Mouse (Mus musculus) thymus, adult 2 months (tissue): Measurements from ENCODE around the gene Unc5c. TPM values are rescaled to one million over a fixed set of nuclear protein-coding genes. Genes with fewer than 3 reads are reported as not detected.

ENCODE experiments used
- DNase-seq: peaks from one replicate; pipeline ENCODE4 v3.0.0; 2021
- H3K27ac ChIP-seq: fragments of 200-500 bp; 2 replicates; pipeline ENCODE4 v1.5.1; 2012; ENCODE audit warnings: low read length, control low read depth; ENCODE audit not compliant: control insufficient read depth, insufficient read depth
- H3K27me3 ChIP-seq: fragments of 200-500 bp; 2 replicates; pipeline ENCODE4 v1.6.1; 2012; ENCODE audit warnings: mild to moderate bottlenecking, low read length, moderate library complexity, mixed read lengths; ENCODE audit not compliant: control insufficient read depth, insufficient read depth
- H3K36me3 ChIP-seq: fragments of 200-500 bp; 2 replicates; pipeline ENCODE4 v1.6.1; 2012; ENCODE audit warnings: mild to moderate bottlenecking, low read length, moderate library complexity; ENCODE audit not compliant: control insufficient read depth, insufficient read depth
- H3K4me1 ChIP-seq: fragments of 200-500 bp; replicated peaks from 2 replicates; pipeline ENCODE4 v1.6.1; 2012; ENCODE audit warnings: low read length; ENCODE audit not compliant: control insufficient read depth, insufficient read depth
- H3K4me3 ChIP-seq: fragments of 200-500 bp; 2 replicates; pipeline ENCODE4 v1.5.1; 2012; ENCODE audit warnings: mild to moderate bottlenecking, low read length, control low read depth, moderate library complexity; ENCODE audit not compliant: control insufficient read depth, insufficient read depth
- CTCF ChIP-seq: fragments of 200-500 bp; IDR thresholded peaks from 2 replicates; pipeline ENCODE4 v1.5.1; 2012; ENCODE audit warnings: mild to moderate bottlenecking, control low read depth, low read length, moderate library complexity, borderline replicate concordance; ENCODE audit not compliant: control insufficient read depth, poor library complexity, insufficient read depth; ENCODE audit errors: extremely low read depth
- POLR2A ChIP-seq: fragments of 200-500 bp; IDR thresholded peaks from 2 replicates; pipeline ENCODE4 v1.6.1; 2012; ENCODE audit warnings: mild to moderate bottlenecking, low read length, control low read depth, moderate library complexity; ENCODE audit not compliant: control insufficient read depth, poor library complexity, insufficient read depth; ENCODE audit errors: extremely low read depth
- WGBS: fragments of 180-500 bp; shearing (Covaris S2); methylation state at CpG from one replicate; pipeline ENCODE4 v1.1.7; 2018; 5-methylcytosine and 5-hydroxymethylcytosine counted together
- polyA plus RNA-seq: library from polyadenylated mRNA; depleted of rRNA; stranded (reverse); fragments of >200 nt; gene quantifications from 2 replicates; pipeline ENCODE4 v1.2.3, GENCODE M21; 2012

Gene Unc5c
- polyA plus RNA-seq, 1 experiment: 0.57 TPM

DNA sequence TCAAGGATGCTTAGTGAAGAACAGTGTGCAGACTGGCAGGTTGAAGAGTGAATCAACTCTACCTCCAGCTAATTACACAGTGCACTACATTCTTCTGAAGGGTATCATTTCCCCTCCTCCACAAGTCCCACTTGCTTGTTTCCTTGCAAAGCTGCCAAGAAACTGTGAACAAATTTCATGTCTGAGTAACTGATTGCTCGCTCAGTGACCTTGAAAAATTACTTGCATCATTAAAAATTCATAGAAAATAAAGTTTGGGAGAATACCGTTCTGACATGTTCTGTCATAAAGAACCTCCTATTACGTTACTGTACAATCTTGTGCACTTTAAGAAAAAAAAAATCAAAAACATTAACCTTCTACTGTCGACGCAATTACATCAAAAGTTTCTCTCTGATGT, 92.1 kb downstream of the Unc5c start:
- H3K27me3 ChIP-seq: no peaks in the 10 kb centered on the region
- H3K4me3 ChIP-seq: no peak overlapping the region
- no peaks in the 10 kb centered on the region for H3K36me3 ChIP-seq
- WGBS: 89% methylated on average over 5 of the region's 5 CpGs
- no peak for DNase-seq
- no peaks in the 10 kb centered on the region for H3K4me1 ChIP-seq
- H3K27ac ChIP-seq: no peak overlapping the region
- TF ChIP-seq POLR2A (no peak), CTCF (no peak)

DNA sequence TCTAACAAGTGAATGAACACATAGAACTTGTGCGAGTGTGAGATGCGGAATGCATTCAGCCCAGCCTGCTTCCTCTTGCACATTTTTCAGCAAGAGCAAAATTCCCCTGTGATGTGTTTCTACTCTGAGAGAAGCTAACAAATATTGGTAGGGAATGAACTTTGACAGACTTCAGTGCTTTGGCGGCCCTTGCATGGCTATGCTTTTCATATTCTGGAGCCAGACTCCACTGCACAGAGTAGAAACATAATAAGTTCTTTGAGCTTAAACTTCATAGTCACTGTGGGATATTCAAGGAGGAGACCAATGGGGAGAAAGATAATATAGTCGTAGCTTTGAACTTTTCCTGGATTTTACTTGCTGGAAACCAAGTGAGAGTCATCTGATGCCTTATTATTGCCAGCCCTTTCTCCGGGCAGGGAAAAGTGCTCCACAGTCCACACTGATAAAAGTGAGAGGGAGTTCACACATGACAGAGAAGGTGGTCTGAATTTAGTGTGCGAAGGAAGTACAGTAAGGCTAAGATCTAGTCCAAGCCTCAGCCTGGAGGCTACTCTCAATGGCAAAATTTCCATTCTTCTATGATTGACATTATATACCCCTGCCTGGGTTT, 110.2 kb downstream of the Unc5c start:
- WGBS: 90% methylated on average over 6 of the region's 6 CpGs

DNA sequence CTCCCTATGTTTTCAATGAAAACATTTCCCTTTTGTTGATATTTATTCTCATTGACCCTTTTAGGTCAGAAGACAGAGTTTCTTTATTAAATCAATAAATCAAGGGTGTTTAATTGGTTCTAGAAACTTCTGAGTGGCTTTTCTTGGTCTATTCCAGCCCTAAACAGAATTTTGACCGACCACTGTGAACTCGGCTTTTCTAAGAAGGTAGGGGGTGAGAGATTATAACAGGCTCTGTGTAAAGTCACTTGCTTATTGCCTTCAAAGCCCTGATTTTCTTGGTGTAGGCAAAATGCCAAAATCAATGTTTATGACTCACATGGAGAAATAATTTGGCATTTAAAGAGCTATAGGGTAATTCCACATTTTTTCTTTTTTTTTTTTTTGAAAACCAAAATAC, 112.4 kb downstream of the Unc5c start:
- Histone ChIP-seq H3K27ac (no peak overlapping the region), H3K27me3 (no peaks in the 10 kb centered on the region), H3K36me3 (no peaks in the 10 kb centered on the region), H3K4me1 (no peaks in the 10 kb centered on the region), H3K4me3 (no peak overlapping the region)
- 96% methylated on average over 2 of the region's 2 CpGs for WGBS
- DNase-seq: no peak
- TF ChIP-seq POLR2A (no peak), CTCF (no peak)

More for the DNA sequence above, 110.2 kb downstream of the Unc5c start:
- no peak overlapping the region for H3K27ac ChIP-seq
- H3K36me3 ChIP-seq: no peaks in the 10 kb centered on the region
- TF ChIP-seq CTCF (no peak), POLR2A (no peak)
- H3K27me3 ChIP-seq: no peaks in the 10 kb centered on the region
- DNase-seq: no peak
- H3K4me1 ChIP-seq: no peaks in the 10 kb centered on the region
- no peak overlapping the region for H3K4me3 ChIP-seq

DNA sequence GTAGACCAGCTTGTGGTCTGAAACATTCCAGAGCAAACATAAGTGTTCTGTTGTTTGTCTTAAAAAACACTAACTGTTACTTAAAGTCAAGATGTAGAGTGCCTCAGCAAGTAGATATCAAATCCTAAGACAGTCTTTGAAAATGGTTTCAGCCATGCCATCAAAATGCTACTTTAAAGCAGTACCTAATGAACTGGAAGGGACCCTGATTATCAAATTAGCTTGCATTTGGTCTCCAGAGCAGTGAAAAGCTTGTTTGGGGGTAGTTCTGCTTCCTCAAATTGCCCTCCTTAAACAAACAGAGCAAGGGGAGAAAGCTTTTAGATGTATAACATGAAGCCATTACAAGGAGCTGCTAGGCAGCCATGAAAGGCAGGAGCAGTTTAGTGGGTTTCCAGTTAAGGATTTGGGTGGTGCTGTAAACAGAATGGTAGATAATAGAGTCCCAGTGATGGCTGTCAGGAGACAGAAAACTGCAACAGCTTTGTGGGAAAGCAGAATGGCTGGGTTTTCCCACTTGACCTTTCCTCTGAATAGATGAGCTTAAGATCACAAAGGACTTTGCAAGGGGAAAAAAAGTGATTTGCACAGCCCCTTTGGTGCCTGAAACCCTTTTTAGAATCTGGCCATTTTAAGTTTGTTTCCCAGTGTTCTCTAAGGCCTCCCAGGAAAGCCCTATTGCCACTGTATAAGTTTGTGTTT, 116.3 kb downstream of the Unc5c start:
- Histone ChIP-seq H3K27me3 (no peaks in the 10 kb centered on the region), H3K36me3 (no peaks in the 10 kb centered on the region), H3K27ac (no peak overlapping the region), H3K4me1 (no peaks in the 10 kb centered on the region), H3K4me3 (no peak overlapping the region)
- no peak for DNase-seq
- TF ChIP-seq CTCF: no peak
- no peak for TF ChIP-seq POLR2A

DNA sequence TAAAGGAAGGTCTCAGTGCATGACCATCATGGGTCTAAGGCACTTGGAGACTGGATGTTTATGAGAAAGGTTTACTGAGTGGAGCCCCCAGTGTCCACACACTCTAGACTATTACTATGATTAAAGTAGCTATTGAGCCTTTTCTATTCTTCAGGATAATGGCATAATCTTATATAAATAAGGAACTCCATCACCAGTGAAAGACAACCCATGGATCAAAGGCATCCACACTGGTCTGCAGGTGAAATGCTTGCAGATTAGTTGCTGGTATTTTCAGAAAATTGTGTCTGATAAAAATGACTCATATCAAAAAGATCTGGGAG, 116.8 kb downstream of the Unc5c start:
- TF ChIP-seq CTCF (no peak), POLR2A (no peak)

DNA sequence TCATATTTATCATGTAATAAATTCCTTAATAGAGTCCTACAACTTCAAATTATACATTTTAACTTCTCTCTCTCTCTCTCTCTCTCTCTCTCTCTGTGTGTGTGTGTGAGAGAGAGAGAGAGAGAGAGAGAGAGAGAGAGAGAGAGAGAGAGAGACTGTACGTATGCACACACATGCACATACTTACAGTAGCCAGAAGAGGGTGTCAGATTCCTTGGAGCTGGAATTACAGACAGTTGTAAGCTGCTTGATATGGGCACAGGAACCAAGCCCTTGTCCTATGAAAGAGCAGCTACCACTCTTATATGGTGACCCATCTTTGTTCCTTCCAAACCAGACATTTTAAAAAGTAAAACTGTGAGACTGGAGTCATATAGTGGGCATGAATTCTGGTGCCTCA, 118.2 kb downstream of the Unc5c start:
- H3K27ac ChIP-seq: no peak overlapping the region
- no peak overlapping the region for H3K4me3 ChIP-seq
- no peaks in the 10 kb centered on the region for H3K27me3 ChIP-seq
- H3K4me1 ChIP-seq: no peaks in the 10 kb centered on the region
- 82% methylated on average over 1 of the region's 1 CpGs for WGBS
- TF ChIP-seq CTCF (no peak), POLR2A (no peak)
- no peaks in the 10 kb centered on the region for H3K36me3 ChIP-seq
- DNase-seq: no peak

More for the DNA sequence above, 116.8 kb downstream of the Unc5c start:
- no peaks in the 10 kb centered on the region for H3K27me3 ChIP-seq
- no peak overlapping the region for H3K4me3 ChIP-seq
- no peaks in the 10 kb centered on the region for H3K4me1 ChIP-seq
- no peaks in the 10 kb centered on the region for H3K36me3 ChIP-seq
- no peak overlapping the region for H3K27ac ChIP-seq
- no peak for DNase-seq
